Mouse (Mus musculus) cerebellum, adult 18-20 months (tissue): ENCODE measurements around the gene Usp30.

ENCODE experiments used
- DNase-seq, 2 experiments: peaks; one replicate each; pipeline ENCODE4 v3.0.0; 2021

Usp30 gene

DNA sequence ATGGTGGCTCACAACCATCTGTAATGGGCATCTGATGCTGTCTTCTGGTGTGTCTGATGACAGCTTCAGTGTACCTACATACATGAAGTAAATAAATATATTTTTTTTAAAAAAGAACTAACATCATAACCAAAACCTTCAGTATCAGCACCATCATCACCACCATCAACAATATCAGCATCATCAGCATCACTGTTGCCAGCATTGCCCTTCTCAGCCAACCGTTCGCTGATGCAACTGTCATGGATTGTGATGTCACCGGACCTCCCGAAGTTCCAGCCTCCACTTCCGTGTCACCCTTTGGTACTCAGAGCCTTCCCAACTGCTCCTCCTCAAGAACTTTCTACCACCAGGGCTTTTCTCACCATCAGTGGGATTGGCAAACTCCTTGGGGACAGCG, at the start of gene Usp30:
TSS of gene Usp30 (plus strand) at position 301 of the 400 bp plus-strand sequence.
- no peak for DNase-seq

DNA sequence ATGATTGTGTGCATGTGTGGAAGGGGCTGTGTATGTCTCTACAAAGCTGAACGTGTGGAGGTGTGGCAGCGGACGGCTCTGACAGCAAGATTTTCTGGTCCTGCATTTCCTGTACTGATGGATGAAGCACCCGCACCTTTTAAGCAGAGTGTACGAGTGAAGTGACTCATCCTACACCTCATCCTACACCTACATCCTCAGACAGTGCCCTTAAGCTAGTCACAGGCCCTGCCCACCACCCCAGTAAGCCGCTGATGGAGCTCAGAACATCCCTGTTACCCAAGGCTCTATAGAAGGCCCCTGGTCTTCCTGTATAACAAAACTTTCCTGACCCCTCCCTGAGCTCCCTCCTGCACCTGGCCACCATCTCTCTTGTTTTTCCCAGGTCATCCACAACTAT, 40.9 kb upstream of the Usp30 start:
- no peak for DNase-seq

DNA sequence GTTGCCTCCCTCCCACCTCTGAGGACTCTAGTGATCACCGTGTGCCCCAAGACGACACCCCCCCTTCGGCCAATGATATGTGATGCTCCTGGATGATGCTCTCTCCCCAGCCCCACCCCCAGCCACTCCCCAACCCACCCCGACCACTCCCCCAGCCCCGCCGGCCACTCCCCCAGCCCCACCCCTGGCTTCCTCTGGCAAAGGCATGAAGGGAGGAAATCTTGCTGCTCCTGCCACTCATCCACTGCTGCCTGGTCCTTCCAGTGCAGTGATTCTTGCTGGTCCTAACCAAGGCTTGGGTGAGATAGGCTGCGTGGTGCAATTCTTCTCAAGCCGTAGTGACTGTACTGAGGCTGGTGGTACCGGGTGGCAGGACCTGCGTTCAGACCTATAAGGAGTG, 40.4 kb upstream of the Usp30 start:
- no peak for DNase-seq

DNA sequence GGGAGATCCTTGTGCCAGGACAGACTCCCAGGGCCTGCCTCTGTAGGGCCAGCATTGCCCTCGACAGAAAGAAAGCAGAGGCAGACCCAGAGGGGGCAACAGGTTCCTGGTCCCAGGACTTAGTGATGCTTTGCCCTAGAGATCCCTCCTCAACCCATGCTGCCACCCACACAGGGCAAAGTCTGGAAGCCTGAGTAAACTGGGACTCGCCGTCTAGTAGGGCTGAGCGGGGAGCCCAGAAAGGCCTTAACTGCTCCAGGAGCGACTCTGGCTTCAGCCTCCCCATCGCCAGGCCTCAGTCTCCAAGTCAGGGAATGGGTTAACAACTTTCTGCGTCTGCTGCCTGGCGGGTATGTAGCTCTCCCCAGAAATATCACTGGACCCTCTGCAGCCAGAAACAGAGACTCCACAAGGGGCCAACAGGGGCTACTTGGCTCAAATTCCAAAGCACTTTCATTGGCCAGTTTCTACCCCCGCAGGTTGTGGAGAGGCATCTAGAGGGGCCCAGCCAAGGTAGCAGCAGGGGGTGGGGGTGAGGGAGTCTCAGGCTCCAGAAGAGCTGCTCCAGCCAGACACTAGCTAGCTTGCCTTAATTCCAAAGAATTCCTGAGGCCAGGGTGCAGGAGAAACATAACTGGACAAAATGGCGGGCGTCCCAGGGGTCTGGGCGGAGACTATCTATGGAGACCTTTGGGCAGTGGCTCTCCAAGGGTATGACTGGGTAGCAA, 37.9 kb upstream of the Usp30 start:
- peak in 1 of 2 experiments; percentile 19 for DNase-seq

DNA sequence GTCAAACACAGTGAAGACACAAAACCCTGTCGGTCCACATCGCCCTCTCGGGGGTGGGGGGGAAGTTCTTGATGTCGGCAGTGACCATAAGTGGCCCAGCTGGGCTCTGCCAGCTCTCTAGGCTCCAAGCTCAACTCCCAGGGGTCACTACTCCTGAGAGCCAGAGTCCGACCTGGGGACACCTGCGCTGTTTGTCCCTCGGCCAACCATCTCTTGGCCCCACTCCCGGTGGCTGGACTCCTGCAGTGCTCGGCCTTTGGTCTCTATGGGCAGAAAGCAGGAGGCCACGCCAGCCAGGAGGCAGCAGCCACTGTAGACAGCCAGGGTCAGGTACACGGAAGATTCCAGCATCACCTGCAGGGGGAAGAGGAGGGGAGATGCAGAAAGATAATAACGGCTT, 37.1 kb upstream of the Usp30 start:
- DNase-seq, result peak; percentile 58 to 75

DNA sequence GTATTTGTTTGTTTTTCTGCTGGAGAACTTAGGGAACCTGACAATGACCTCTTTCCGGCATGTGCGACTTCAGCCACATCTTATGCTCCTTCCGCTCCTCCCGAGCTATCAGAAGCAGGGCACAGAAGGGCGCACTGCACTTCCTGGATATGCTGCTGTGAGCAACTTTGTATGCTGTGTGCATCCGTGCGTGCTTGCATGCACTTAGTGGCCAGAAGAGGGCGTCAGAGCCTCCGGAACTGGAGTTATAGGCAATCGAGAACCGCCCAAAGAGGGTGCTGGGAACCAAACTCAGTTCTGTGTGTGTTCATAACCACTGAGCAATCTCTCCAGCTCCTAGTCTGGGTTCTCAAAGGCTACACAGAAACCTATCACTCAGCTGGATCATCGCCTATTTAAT, 34.6 kb upstream of the Usp30 start:
- no peak for DNase-seq

DNA sequence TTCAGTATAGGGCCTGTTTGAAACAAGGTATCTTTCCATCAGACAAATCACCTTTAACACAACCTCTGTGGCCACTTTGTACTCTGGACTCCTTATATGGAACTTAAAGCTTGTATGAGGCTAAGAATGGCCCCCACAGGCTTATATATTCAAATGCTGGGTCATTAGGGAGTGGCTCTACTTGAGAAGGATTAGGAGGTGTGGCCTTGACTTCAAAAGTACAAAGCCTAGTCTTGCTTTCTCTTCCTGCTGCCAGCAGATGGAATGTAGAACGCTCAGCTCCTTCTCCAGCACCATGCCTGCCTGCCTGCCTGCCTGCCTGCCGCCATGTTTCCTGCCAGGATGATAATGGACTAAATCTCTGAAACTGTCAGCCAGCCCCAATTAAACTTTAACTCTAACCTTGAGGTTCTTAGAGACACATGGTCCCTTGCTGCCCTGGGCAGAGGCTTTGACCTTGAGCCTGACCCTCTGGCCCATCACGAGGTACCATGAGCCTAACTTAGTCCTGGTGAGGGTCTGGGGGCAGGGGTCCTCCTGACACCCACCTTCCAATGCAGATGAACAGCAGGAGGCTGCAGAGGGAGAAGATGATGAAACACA, 33.0 kb upstream of the Usp30 start:
- no peak for DNase-seq

DNA sequence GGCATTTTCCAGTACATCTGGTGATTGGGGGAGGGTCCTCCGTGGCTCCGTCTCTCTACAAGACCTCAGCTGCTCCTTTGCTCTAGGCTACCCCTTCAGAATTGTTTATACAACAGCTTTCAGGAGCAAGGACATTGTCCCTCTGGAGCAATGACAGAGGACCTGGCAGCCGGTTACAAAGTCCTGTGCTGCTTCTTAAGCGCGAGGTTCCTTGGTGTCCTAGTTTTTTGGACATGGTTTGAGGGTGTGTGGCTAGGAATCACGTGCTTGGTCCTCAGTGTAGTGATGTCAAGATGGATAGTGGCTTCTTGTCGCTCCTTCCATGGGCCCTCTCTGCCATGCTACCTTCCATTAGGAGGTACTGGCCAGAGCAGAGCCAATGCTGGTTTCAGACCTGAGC, 30.9 kb upstream of the Usp30 start:
- DNase-seq, result no peak

DNA sequence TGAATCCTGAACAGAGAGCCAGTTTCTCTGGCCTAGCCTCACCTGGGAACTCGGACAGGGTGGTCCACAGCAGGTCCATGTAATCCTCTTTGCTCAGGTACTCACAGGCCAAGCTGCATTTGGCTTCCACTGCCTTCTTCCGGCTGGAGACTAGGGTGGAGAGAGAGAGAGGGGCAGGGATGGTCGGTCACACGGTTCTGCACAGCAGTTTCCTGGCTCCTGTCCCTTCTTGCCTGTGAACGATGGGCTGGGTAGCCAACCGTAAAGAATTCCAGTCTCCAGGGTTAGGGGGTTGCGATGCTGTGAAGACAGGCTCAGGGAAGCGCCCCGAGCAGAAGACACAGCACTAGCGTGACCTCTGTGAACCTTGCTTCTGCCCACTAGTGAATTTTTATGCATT, 30.1 kb upstream of the Usp30 start:
- peak; percentile 41 to 49 for DNase-seq

DNA sequence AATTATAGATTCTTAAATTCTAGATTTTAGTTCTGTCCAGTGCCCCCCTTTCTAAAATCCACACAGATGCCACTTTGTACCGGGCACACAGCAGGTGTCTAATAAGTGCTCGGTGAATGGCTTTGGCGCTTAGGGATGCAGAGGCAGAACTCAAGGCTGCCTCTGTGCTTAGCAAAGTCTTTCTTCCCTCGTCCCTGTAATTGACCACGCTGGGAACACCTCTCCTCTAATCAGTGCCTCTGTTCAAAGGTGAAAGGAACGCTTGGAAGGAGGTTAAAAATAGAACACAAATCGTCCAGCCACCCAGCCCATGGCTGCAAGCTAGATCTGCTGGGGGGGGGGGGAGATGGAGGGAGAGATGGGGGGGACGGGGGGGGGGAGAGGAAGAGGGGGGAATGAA, 24.8 kb upstream of the Usp30 start:
- DNase-seq, result no peak

DNA sequence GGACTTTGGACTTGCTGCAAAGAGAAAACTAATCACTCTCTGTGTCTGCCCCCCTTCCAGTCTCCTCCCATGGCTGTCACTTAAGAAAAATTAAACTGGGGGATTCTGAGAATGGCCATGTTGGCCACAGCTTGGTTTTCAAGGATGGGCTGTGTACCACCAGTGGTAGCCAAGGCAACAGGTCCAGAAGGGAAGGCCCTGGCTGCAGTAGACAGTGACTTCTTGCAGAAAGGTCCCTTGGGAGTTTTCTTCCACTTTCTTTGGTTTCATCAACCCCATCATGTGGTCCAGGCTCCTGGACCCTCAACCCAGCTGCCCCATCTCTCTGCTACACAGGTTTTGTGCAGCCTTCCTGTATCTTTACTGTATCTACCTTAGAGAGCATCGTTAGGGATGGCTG, 24.4 kb upstream of the Usp30 start:
- DNase-seq, result no peak

DNA sequence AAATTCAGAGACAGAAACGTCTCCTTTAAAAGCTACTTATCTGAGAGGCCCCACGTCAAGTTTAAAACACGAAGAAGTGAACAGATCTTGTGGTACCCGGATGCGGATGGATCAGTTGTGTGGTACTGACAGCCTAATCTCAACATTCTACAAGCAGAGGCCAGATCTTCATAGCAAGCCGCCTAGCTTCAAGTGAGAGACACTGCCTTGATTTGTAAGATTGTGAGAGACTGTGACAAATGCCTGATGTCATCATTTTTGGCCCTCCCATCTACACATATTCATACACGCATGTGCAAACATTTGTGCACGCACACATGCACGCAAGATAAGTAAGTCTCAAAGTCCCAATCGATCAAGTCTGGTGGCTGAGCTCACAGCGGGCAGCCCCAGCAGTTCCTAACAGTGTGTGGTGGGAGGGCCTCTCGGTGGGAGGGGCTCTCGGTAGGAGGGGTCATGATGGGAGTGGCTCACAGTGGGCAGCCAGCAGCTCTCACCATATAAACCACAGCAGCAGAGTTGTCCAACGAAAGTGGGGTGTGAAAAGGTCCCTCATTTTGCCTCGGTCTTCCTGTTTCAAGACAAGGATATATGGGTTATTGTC, 23.8 kb upstream of the Usp30 start:
- DNase-seq, result no peak

DNA sequence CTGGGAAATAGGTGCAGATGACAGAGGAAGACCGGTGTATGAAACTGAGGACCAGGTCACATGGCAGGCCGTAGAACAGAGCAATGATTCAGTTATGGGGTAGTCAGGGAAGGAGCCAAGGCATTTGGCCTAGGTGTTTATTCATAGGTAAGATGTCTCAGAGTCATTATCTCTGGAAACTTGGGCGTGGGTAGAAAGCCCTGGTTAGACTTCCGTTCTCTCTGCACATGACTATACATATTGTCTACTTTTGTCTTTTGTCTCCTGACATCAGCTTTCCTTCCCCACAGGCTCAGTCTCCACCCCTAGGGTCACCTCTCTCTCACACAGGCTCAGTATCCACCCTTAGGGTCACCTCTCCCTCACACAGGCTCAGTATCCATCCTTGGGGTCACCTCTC, 21.5 kb upstream of the Usp30 start:
- DNase-seq, result no peak

DNA sequence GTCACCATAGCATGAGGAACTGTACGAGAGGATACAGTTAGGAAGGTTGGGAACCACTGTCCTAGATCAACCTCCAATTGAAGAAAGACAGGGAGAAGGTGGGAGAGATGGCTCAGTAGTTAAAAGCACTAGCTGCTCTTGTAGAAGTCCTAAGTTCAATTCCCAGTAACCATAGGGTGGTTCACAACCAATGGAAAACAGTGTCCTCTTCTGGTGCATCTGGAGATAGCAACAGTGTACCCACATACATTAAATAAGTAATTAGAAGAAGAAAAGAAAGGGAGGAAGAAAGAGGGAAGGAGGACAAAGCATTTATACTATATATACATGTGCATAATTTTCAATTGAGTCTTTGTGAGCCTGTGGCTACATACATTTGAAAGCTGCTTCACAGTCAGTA, 20.1 kb upstream of the Usp30 start:
- no peak for DNase-seq

DNA sequence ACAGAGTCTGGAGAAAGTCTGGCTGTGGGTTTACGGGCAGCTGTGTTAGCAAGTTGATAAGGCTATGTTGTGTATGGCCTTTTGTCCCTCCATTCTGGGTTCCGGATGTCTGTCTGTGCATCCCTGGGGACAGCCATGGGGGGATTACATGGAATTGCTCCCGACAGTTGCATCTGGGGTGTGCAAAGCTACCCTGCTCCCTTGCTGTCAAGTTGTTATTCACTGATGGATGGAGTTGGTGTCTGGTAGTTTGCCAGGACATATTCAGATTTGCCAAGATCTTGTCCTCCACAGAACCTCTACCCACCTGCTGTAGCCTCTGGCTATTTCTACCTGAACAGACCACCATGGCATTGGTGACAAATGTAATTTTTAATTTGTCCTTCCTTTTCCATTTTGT, 19.1 kb upstream of the Usp30 start:
- no peak for DNase-seq

DNA sequence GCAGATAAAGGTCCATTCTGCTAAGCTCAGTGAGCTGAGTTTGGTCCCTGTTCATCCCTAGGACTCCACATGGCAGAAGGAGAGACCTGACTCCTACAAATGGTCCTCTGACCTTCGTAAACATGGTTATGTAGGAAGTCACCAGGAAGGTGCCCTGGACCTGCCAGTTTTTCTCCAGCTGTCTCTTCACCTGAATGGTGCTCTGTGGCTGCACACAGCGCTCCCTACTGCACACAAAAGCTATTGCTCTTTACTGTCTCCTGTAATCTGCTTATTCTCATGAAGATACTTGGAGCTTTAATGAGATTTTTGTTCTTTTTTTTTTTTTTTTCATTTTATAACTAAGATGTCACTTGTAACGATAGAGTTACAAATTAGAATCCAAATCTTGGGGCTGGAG, 18.7 kb upstream of the Usp30 start:
- no peak for DNase-seq

DNA sequence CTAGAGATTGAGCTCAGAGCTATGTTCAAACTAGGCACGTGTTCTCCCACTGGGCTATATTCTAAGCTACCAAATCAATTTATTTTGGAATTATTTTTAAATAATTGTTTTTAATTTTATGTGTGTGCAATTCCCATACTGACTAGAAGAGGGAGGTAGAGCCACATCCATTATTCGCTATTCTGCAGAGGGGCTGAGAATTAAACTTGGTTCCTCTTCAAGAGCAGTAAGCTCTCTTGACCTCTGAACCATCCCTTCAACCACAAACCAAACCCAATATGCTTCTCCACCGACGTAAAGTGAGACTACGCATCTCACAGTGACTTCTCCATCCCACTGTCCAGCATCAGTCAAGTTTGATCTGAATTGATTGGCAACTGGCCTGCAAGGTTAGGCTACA, 18.1 kb upstream of the Usp30 start:
- no peak for DNase-seq

DNA sequence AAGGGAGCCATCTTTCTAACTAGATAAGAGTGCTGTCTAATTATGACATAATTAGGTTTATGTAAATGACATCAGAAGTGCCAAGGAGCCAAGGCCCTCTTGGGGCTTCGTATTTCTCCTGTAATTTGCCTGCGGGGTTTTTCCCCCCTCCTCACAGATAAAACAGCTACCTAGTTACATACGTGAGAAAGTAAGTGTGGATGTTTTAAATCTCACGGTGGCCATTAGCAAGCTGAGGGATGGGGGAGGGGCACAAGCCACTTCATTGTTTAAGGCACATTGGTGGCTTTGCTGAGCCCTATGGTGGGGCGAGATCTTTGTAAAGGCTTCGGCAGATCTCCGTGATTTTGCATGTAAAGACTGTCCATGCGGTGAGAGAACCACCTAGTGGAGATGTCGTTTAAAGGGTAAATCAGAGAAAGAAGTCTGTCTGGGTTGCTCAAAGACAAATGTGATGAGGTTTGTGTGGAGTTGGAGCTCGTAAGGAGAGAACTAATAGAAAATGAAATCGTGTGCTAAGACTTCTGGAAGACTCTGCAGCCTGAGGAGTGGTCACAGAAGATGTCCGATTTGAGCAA, 16.4 kb upstream of the Usp30 start:
- no peak for DNase-seq

DNA sequence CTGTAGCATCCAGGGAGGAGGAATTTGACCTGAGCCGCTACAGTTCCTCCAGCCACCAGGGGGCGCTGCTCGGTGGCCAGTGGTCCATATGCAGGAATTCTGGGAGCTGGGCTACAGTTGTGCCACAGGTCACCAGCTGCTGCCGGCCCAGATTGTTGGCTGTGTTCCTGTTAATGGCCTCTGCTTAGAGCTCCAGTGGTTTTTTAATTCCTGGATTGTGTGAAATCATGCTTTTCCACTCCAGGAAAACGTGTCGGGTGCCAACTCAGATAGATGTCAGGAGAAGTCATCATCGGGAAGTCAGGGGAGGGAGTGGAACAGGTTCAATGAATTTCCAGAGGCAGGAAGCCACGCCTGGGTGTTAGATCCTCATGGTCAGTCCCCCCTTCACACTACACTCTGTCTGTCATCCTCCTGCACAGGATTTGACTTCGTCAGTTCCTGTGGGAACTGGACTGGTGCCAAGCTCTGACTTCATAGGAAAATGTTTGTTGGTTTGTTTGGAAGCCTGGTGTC, 13.0 kb upstream of the Usp30 start:
- peak; percentile 64 to 81 for DNase-seq

DNA sequence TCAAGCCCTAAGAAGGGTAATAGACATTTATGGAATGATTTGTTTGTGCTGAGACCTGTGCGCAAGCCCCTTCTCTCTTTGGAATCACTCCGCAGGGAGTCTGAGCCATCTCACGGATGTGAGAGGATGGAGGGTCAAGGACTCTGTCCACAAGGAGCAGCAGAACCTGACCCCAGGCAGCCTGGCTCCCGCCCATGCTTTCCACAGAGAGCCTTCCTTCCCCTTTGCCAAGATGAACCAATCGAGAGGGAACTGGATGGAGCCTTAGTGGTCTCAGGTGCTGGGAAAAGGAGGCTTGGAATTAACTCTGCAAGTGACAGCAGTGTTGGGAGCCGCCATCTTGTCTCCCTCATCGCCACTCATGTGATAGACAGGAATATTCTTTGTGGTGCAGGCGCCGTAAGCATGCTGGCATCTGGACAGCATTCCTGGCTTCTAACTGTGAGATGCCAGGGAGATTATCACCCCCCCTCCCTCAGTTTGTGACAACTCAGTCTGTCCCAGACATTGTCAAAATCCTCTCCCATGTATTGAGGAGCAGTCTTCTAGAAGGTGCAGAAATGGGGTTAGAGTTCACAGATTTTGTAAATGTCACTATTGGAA, 8.0 kb upstream of the Usp30 start:
- DNase-seq, result peak; percentile 33 to 40

DNA sequence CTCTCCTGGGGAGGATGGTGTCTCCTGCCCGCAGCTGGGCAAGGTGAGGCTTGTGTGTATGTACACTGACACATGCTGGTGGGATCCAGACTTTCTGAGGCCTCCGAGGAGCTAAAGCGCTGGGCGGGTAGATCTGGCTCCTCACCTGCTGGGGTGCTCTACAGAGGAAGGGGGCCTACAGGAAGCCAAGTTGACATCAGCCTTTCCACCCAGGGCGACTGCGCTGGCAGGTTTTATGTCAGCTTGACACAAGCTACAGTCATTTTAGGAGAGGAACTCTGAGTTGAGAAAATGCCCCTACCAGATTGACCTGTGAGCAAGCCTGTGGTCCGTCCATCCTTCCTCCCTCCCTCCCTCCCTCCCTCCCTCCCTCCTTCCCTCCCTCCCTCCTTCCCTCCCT, 3.6 kb upstream of the Usp30 start:
- no peak for DNase-seq

DNA sequence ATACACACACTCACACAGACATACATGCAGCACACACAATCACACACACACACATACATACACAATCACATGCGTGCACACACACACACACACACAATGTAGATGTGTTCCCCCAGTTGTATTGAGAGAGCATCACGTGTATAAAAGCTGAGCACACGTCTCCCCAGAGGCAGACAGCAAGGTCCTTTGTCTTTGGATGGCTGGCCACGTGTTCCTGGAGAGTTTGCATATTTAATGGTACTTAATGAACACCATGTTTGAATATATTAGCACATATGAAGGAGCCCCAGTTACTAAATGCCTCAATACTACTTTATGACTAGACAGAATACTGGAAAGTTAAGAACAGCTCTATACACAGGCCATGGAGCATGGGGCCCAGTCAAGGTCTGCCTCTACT, 1.3 kb upstream of the Usp30 start:
- no peak for DNase-seq

DNA sequence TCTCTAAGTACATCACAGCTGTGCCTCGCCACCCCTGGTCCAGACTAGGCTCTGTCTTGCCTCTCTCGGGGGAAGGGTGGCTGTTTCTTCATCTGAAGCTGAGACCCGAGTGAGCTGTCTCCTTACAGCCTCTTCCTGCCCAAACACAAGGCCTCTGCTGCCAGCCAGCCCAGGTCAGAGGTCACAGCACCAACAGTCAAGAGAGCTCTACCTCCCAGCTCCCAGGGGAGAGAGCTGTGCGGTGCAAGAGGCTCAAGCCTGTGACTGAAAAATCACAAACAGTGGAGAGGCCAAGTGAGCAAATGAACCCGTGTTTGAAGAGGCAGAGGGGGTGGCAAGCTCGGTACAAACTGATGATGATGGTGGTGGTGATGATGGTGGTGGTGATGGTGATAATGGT, 1.3 kb downstream of the Usp30 start:
- no peak for DNase-seq

DNA sequence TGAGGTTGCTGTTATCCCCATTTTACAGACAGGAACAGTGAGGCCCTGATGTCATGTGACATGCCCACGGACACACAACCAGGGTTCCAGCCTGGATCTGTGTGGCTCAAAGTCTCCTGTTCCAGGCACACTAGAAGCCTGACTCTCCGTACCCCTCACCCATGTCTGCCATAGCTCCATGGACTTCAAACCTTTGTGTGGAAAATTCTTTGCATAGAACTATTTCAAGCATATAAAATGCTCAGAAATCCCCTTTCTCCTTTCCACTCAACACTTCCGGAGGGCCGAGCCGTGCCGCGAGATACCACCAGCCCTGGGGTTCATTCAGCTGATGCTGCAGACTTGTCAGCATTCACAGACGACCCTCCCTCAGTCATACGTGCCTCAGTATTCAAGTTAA, 2.3 kb downstream of the Usp30 start:
- DNase-seq, result no peak
